Mouse (Mus musculus) liver, adult 2 months (tissue): ENCODE measurements around the gene Lmntd1. TPM values are rescaled to one million over a fixed set of nuclear protein-coding genes. Genes with fewer than 3 reads are reported as not detected.
A peak's percentile ranks its signal among the peaks of the same experiment; 100 is the strongest.

Source experiments
- DNase-seq: peaks from one replicate; pipeline ENCODE4 v3.0.0-alpha.2; 2011; ENCODE audit warnings: low read depth, low spot score; ENCODE audit errors: extremely low read depth
- H3K27ac ChIP-seq: fragments of 200-500 bp; replicated peaks from 2 replicates; pipeline ENCODE4 v1.5.1; 2012; ENCODE audit warnings: low read depth, mild to moderate bottlenecking, control low read depth, inconsistent platforms, low read length; ENCODE audit not compliant: insufficient read depth
- H3K27me3 ChIP-seq: fragments of 200-500 bp; 2 replicates; pipeline ENCODE4 v1.6.1; 2012; ENCODE audit warnings: mild to moderate bottlenecking, moderate library complexity, low read length, inconsistent platforms; ENCODE audit not compliant: control insufficient read depth, insufficient read depth
- H3K36me3 ChIP-seq: fragments of 200-500 bp; 2 replicates; pipeline ENCODE4 v1.6.1; 2012; ENCODE audit warnings: low read length, inconsistent platforms; ENCODE audit not compliant: control insufficient read depth, insufficient read depth
- H3K4me1 ChIP-seq: fragments of 200-500 bp; 2 replicates; pipeline ENCODE4 v1.6.1; 2011; ENCODE audit warnings: low read length; ENCODE audit not compliant: control insufficient read depth, insufficient read depth
- H3K4me3 ChIP-seq: fragments of 200-500 bp; 2 replicates; pipeline ENCODE4 v1.5.1; 2011; ENCODE audit warnings: low read depth, mild to moderate bottlenecking, control low read depth, low read length, moderate library complexity; ENCODE audit not compliant: insufficient read depth
- H3K79me2 ChIP-seq: fragments of 200-500 bp; 2 replicates; pipeline ENCODE4 v1.6.1; 2012; ENCODE audit warnings: inconsistent platforms, mild to moderate bottlenecking, low read length, moderate library complexity; ENCODE audit not compliant: control insufficient read depth, insufficient read depth
- H3K9ac ChIP-seq: fragments of 200-500 bp; 2 replicates; pipeline ENCODE4 v1.6.1; 2012; ENCODE audit warnings: low read depth, mild to moderate bottlenecking, control low read depth, inconsistent platforms, low read length
- CTCF ChIP-seq: fragments of 200-500 bp; IDR thresholded peaks from 2 replicates; pipeline ENCODE4 v1.5.1; 2011; ENCODE audit warnings: low read depth, low read length, control low read depth
- POLR2A ChIP-seq: fragments of 200-500 bp; IDR thresholded peaks from 2 replicates; pipeline ENCODE4 v1.6.1; 2011; ENCODE audit warnings: low read length, control low read depth; ENCODE audit not compliant: insufficient read depth; ENCODE audit errors: extremely low read depth
- WGBS: fragments of 180-500 bp; shearing (Covaris S2); methylation state at CpG from one replicate; pipeline ENCODE4 v1.1.7; 2018; 5-methylcytosine and 5-hydroxymethylcytosine counted together
- polyA plus RNA-seq: library from polyadenylated mRNA; depleted of rRNA; stranded (reverse); fragments of >200 nt; gene quantifications from 2 replicates; pipeline ENCODE4 v1.2.3, GENCODE M21; 2012
- total RNA-seq: library from RNA; depleted of rRNA; stranded (reverse); fragments of >200 nt; gene quantifications from 2 replicates; pipeline ENCODE4 v1.2.3, GENCODE M21; 2014

Lmntd1 gene
- total and polyA plus RNA-seq, 2 experiments: not detected

GRCm38 (mm10) chr6:145545927-145546641, 68.0 kb downstream of the Lmntd1 start:
- Histone ChIP-seq H3K27ac (no peak overlapping the region), H3K79me2 (no peaks in the 10 kb centered on the region), H3K27me3 (no peaks in the 10 kb centered on the region), H3K9ac (no peak overlapping the region), H3K4me1 (peaks cover 6% of the 10 kb centered on the region), H3K36me3 (no peaks in the 10 kb centered on the region), H3K4me3 (no peak overlapping the region)
- no peak for TF ChIP-seq CTCF
- TF ChIP-seq POLR2A: no peak
- peak; percentile 57 for DNase-seq
- WGBS: 79% methylated on average over 13 of the region's 13 CpGs

GRCm38 (mm10) chr6:145544838-145545237, 69.3 kb downstream of the Lmntd1 start:
- H3K36me3 ChIP-seq: no peaks in the 10 kb centered on the region

GRCm38 (mm10) chr6:145544304-145544703, 69.8 kb downstream of the Lmntd1 start:
- TF ChIP-seq POLR2A (no peak), CTCF (no peak)
- peaks cover 7% of the 10 kb centered on the region for H3K4me1 ChIP-seq
- WGBS: 94% methylated on average over 12 of the region's 12 CpGs
- H3K36me3 ChIP-seq: no peaks in the 10 kb centered on the region
- no peak overlapping the region for H3K4me3 ChIP-seq
- H3K27ac ChIP-seq: no peak overlapping the region
- no peaks in the 10 kb centered on the region for H3K79me2 ChIP-seq
- no peak overlapping the region for H3K9ac ChIP-seq
- no peak for DNase-seq
- H3K27me3 ChIP-seq: no peaks in the 10 kb centered on the region

More at GRCm38 (mm10) chr6:145544838-145545237, 69.3 kb downstream of the Lmntd1 start:
- H3K4me3 ChIP-seq: no peak overlapping the region
- 100% methylated on average over 2 of the region's 2 CpGs for WGBS
- peaks cover 7% of the 10 kb centered on the region for H3K4me1 ChIP-seq
- no peaks in the 10 kb centered on the region for H3K27me3 ChIP-seq
- no peak overlapping the region for H3K27ac ChIP-seq
- TF ChIP-seq POLR2A (no peak), CTCF (no peak)
- DNase-seq: no peak
- H3K9ac ChIP-seq: no peak overlapping the region
- no peaks in the 10 kb centered on the region for H3K79me2 ChIP-seq

DNA sequence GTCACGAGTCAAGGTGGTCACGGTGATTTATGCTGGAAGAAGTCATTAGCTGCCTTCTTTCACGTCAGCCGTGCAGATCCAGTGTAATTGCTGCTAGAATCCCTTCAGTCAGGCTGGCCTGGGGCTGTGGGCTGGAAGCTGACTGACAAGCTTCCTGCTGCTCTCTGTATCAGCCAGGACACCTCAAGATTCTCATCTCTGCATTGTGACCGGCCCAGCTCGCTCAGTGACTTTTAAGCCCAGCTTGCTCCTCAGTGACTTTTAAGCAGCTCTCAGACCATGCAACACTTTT, 74.6 kb downstream of the Lmntd1 start:
- 88% methylated on average over 6 of the region's 6 CpGs for WGBS
- TF ChIP-seq POLR2A (no peak), CTCF (no peak)
- H3K79me2 ChIP-seq: no peaks in the 10 kb centered on the region
- DNase-seq: no peak
- H3K9ac ChIP-seq: no peak overlapping the region
- peaks cover 2% of the 10 kb centered on the region; the same call in 1 of the 2 replicates for H3K4me1 ChIP-seq
- no peak overlapping the region for H3K27ac ChIP-seq
- no peak overlapping the region for H3K4me3 ChIP-seq
- no peaks in the 10 kb centered on the region for H3K36me3 ChIP-seq
- no peaks in the 10 kb centered on the region for H3K27me3 ChIP-seq

GRCm38 (mm10) chr6:145538787-145539567, 75.1 kb downstream of the Lmntd1 start:
- Histone ChIP-seq H3K4me3 (no peak overlapping the region), H3K27me3 (no peaks in the 10 kb centered on the region), H3K9ac (no peak overlapping the region), H3K36me3 (no peaks in the 10 kb centered on the region), H3K27ac (no peak overlapping the region), H3K4me1 (peaks cover 2% of the 10 kb centered on the region; the same call in 1 of the 2 replicates), H3K79me2 (no peaks in the 10 kb centered on the region)
- TF ChIP-seq POLR2A (no peak), CTCF (no peak)
- peak; percentile 61 for DNase-seq
- 53% methylated on average over 11 of the region's 11 CpGs for WGBS

DNA sequence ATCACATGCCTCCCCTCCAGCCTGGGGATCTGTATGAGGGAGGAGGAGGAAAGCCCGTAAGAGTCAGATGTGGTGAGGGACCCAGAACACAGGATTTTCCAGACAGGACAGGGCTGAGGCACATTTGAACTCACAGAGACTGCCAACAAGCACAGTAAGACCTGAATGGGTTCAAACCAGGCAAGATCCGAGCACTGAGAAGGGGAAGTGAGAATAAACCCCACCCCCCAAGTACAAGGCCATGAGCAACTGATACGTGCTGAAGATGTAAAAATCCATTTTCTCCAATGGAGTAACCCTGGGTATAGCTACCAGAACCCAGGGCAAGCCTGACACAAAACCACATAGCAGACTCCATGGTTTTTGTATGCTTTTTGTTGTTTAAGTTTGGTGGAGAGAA, 83.7 kb downstream of the Lmntd1 start:
- TF ChIP-seq CTCF (no peak), POLR2A (no peak)
- Histone ChIP-seq H3K79me2 (no peaks in the 10 kb centered on the region), H3K4me3 (no peak overlapping the region), H3K4me1 (no peaks in the 10 kb centered on the region), H3K27me3 (no peaks in the 10 kb centered on the region), H3K36me3 (no peaks in the 10 kb centered on the region), H3K9ac (no peak overlapping the region), H3K27ac (no peak overlapping the region)
- no peak for DNase-seq
- 83% methylated on average over 3 of the region's 3 CpGs for WGBS
